Mouse (Mus musculus) 3T3-L1 (cell line): ENCODE results near the gene Clec10a.

ENCODE experiments used
- DNase-seq: peaks from one replicate; pipeline ENCODE4 v3.0.0-alpha.2; 2015; ENCODE audit warnings: low read depth, low spot score

Gene Clec10a

GRCm38 (mm10) chr11:70216103-70216502, 60.1 kb downstream of the Clec10a start:
- DNase-seq, result no peak

GRCm38 (mm10) chr11:70218039-70218438, 62.0 kb downstream of the Clec10a start:
- no peak for DNase-seq

GRCm38 (mm10) chr11:70218741-70219470, 62.9 kb downstream of the Clec10a start:
- DNase-seq, result no peak

GRCm38 (mm10) chr11:70219873-70220272, 63.9 kb downstream of the Clec10a start:
- peak; percentile 56 for DNase-seq

- peak; percentile 52 for DNase-seq
Observed at GRCm38 (mm10) chr11:70220323-70220722, 64.3 kb downstream of the Clec10a start.
